Mouse (Mus musculus): ENCODE measurements around the gene Col6a1. TPM values are rescaled to one million over a fixed set of nuclear protein-coding genes. Genes with fewer than 3 reads are reported as not detected.

Gene Col6a1
- total and polyA plus RNA-seq, 3 experiments, result 199 to 288 (median 244) TPM

DNA sequence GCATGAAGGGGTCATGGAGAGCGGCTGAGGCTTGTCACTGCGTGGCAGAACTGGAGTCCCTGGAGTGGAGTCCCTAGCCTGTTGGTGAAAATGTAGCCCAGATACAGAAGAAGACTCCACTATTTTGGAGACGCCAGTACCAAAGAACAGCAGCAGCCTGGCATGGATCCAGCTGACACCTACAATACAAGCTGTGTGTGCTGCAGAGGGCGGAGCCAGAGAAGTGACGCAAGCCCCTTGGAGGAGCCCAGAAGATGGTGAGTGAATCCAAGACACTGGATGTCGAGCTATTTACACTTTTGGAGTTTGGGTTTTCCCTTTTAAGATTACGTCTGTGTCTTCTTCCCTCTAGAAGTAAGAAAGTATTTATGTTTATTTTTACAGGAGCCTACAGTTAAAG is 47.8 kb downstream of the Col6a1 start:
- DNase-seq, result peak; percentile 21

DNA sequence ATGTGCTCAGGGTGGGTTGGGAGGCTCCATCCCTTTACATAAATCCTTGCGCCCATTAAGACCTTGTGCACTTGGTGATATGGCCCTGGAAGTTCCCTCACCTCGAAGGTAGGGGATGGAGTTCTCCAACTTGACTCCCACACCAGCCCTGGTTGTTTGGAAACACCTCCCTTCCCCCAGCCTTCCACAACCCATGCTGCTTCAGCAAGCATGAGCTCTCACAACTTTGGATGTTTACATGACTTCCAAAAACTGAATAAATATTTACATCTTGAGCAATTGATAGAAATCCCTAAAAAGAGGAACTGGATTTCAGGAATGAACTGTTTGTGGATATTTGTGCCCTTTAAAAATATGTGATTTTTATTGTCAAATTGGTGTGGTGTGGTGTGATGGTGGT is 50.7 kb downstream of the Col6a1 start:
- no peak for DNase-seq

GRCm38 (mm10) chr10:76674581-76674980 is 51.4 kb downstream of the Col6a1 start:
- no peak for DNase-seq

DNA sequence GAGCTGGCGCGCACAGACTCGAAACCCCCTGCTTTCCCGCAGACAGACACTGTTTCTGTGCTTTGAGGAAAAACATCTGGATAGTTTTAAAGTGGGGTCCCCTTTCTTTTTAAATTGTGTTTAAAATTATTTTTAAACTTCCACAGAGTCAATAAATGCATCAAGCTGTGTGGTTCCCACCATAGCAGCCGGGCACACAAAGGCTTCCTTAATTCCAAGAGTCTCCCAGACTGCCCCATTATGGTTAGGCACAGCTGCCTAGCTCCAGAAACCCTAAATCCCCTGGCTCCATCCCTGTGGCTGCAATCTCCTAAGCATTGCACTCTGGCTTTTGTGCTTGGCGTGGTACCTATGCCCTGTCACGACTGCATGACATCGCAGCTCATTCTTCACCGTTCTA is 54.0 kb downstream of the Col6a1 start:
- DNase-seq, result no peak

DNA sequence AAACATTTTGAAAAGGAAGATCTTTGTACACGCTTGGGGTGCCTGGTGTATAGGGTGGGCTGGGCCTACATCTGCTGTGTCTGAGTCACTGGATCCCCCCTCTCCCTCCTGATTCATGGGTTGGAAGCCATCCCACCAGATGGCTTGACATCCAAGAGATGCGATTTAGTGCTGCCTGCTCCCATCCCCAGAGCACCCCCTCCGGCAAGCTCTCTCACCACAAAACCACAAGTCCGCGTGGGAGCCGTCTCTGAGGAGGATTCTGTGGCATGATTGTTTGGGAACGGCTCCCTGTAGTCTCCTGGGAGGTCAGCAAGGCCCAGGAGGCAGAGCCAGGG is 57.1 kb downstream of the Col6a1 start:
- peak; percentile 10 for DNase-seq

DNA sequence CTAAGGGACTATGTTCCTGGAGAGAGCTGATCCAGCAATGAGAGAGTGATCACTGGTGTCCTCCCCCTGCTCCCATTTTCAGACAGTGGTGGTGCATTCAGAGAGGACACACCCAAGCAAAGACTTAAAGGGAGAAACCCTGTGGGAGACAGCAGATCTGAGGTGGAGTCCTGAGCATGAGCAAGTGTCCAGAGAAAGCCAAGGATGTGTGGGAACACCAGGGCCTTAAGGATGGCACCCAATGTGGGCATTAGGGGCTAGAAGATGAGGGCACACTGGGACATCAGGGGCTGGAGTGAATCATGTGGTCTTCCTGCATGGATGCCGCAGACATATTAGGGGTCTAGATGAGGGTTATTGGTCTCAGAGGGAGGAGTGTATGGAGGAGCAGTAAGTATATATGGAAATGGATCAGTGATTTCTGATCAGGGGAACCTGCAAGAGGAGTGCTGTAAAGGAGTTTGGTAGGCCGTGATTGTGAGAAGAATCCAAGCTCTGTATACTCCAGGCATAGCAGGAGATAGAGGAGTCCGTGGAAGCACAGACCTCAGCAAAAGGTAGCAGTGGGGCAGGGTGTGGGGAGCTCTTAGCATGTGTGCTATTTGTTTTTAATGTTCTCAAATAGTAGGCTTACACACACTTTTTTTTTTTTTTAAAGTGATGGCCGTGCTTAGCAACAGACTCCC is 57.6 kb downstream of the Col6a1 start:
- DNase-seq, result no peak

DNA sequence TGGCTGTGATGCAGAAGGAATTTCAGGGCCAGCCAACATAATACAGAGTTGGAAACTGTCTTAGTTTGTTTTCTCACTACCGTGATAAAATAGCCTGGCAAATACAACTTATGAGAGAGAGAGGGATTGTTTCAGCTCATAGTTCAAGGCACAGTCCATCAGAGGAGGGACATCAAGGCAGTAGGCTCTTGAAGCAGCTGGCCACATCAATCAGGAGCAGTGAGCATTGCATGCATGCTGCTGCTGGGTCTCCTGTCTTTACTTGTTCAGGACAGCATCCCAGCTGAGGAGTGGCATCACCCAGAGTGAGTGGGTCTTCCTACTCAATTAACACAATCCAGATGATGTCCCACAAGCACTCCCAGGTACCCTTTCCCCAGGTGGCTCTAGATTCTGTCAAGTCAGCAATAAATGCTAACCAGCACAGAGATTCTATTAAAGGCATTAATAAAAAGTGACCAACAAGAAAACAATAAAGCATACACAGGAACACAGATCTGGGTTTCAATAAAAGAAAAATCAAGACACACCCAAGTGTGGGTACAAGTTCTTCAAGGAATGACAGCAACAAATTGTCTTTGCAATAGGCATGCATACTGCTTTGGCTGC is 58.7 kb downstream of the Col6a1 start:
- no peak for DNase-seq

- DNase-seq, result no peak
These were observed 60.4 kb downstream of the Col6a1 start for GRCm38 (mm10) chr10:76665551-76665950.

DNA sequence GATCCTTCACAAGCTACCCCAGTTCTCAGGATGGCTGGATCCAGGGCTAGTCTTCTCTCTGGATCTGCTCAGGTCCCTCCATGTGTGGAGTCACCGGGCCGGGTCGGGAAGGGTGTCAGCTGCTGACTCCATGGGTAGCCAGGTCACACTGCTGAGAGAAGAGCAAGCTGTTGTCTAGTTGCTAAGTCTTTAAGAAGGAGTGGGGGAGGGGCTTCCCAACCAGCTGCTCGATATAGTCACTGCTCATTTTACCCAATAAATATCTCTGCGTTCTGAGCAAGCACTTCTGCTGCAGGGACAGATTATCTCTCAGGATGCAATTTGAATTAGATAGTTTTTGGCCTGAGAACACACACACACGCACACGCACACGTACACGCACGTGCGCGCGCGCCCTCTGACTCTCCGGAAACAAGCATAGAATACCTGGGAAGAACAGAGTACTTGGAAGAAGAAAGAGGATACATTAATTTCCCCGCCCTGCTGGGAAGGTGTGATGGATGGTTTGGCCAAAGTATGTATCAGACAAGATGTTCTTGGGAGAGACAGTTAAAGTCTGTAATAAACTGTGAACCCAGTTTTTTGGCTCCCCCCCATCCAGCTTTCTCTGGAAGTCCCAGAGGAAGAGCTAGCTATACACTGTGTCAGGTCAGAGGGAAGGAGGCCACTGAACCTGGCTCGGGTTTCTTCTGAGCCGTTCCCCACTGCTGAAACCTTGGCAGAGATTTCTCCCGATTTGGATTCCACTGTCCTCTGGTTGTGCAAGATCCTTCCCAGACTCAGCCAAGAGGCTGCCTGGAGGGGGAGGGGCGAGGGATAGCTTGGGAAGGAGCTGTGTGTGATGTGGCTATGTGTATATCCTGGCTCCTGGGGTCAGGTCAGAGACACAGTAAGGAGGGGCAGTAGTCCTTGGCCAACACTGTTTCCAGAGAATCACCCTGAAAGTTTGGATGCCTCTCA is 61.5 kb downstream of the Col6a1 start:
- peak; percentile 78 for DNase-seq

Other genes with a start within 250 kb of the Col6a1 start
- gene Lss, start 194.6 kb downstream of the Col6a1 start, total RNA-seq (2021), result 10 to 100 TPM; 55.1 to 81.0 TPM
- 51.5 and 78.9 TPM in 2 replicates for gene Lss, start 194.6 kb downstream of the Col6a1 start, polyA plus RNA-seq (2012; rRNA removed)
- gene Spatc1l, start 163.9 kb downstream of the Col6a1 start, total RNA-seq (2021), result not detected
- 0.08 TPM in 1 of 2 replicates, not detected in the other for gene Spatc1l, start 163.9 kb downstream of the Col6a1 start, polyA plus RNA-seq (2012; rRNA removed)
- under 1 TPM in 1 of 2 experiments, not detected in 1; 0.95 TPM for gene Ftcd, start 150.5 kb downstream of the Col6a1 start, total RNA-seq (2021)
- gene Ftcd, start 150.5 kb downstream of the Col6a1 start, polyA plus RNA-seq (2012; rRNA removed), result 0.33 TPM in 1 of 2 replicates, not detected in the other
- 10 to 100 TPM; 27.6 to 44.6 TPM for gene Col6a2, start 102.5 kb downstream of the Col6a1 start, total RNA-seq (2021)
- 46.9 and 47.6 TPM in 2 replicates for gene Col6a2, start 102.5 kb downstream of the Col6a1 start, polyA plus RNA-seq (2012; rRNA removed)
- 10 to 100 TPM; 30.2 to 40.3 TPM for gene Pcbp3, start 235.7 kb upstream of the Col6a1 start, total RNA-seq (2021)
- 22.9 and 25.6 TPM in 2 replicates for gene Pcbp3, start 235.7 kb upstream of the Col6a1 start, polyA plus RNA-seq (2012; rRNA removed)

Data from adrenal gland, adult 2 months (tissue).